Mouse (Mus musculus) cerebellum, adult 2 months (tissue): Measurements from ENCODE around the gene 4930572O03Rik. TPM values are rescaled to one million over a fixed set of nuclear protein-coding genes. Genes with fewer than 3 reads are reported as not detected.
"Not testable (repeated sequence)": the region's sequence is repeated elsewhere in the genome, so short reads cannot be mapped to it uniquely, and the experiment has no call there.

Source experiments
- DNase-seq, 2 experiments: peaks; one replicate each; pipeline ENCODE4 v3.0.0; 2021
- H3K27ac ChIP-seq: fragments of 200-500 bp; 2 replicates; pipeline ENCODE4 v1.5.1; 2012; ENCODE audit warnings: low read length, control low read depth, inconsistent platforms; ENCODE audit not compliant: insufficient read depth
- H3K27me3 ChIP-seq: fragments of 200-500 bp; 2 replicates; pipeline ENCODE4 v1.6.1; 2012; ENCODE audit warnings: inconsistent platforms, mild to moderate bottlenecking, low read length, moderate library complexity; ENCODE audit not compliant: control insufficient read depth, insufficient read depth
- H3K4me1 ChIP-seq: fragments of 200-500 bp; 2 replicates; pipeline ENCODE4 v1.6.1; 2011; ENCODE audit warnings: low read length; ENCODE audit not compliant: control insufficient read depth, insufficient read depth
- H3K4me3 ChIP-seq: fragments of 200-500 bp; replicated peaks from 2 replicates; pipeline ENCODE3; 2011; ENCODE audit warnings: mild to moderate bottlenecking, low read depth, low read length, control low read depth; ENCODE audit not compliant: insufficient read depth
- WGBS: fragments of 180-500 bp; shearing (Covaris S2); methylation state at CpG from one replicate; pipeline ENCODE4 v1.1.7; 2018; 5-methylcytosine and 5-hydroxymethylcytosine counted together
- polyA plus RNA-seq: library from polyadenylated mRNA; depleted of rRNA; stranded (reverse); fragments of >200 nt; gene quantifications from 2 replicates; pipeline ENCODE4 v1.2.3, GENCODE M21; 2012; rRNA removed

Gene 4930572O03Rik
- polyA plus RNA-seq, 1 experiment, result not detected

- WGBS, result 70% methylated on average over 8 of the region's 8 CpGs
- not testable (repeated sequence) for H3K4me3 ChIP-seq, DNase-seq, H3K27ac ChIP-seq, H3K4me1 ChIP-seq, H3K27me3 ChIP-seq
Observed at GRCm38 (mm10) chr5:15603585-15603984, 53.3 kb downstream of the 4930572O03Rik start.

GRCm38 (mm10) chr5:15603008-15603407 is 53.9 kb downstream of the 4930572O03Rik start:
- not testable (repeated sequence) for DNase-seq, H3K4me1 ChIP-seq, H3K27ac ChIP-seq, H3K4me3 ChIP-seq, H3K27me3 ChIP-seq
- WGBS, result 53% methylated on average over 2 of the region's 2 CpGs

GRCm38 (mm10) chr5:15602424-15602947 is 54.4 kb downstream of the 4930572O03Rik start:
- H3K4me3 ChIP-seq, H3K27me3 ChIP-seq, DNase-seq, H3K4me1 ChIP-seq, H3K27ac ChIP-seq: not testable (repeated sequence)
- WGBS, result 57% methylated on average over 3 of the region's 3 CpGs

Other genes with a start within 250 kb of the 4930572O03Rik start
- gene Gm21149, start 180.5 kb downstream of the 4930572O03Rik start, polyA plus RNA-seq, result not detected in 2 replicates
- not detected in 2 replicates for gene Gm21190, start 127.8 kb downstream of the 4930572O03Rik start, polyA plus RNA-seq
- gene Gm21083, start 79.7 kb downstream of the 4930572O03Rik start, polyA plus RNA-seq, result not detected in 2 replicates
- 0.13 TPM in 1 of 2 replicates, not detected in the other for gene Speer4d, start 38.0 kb downstream of the 4930572O03Rik start, polyA plus RNA-seq
- gene Speer4c, start 57.2 kb upstream of the 4930572O03Rik start, polyA plus RNA-seq, result not detected in 2 replicates